Mouse (Mus musculus): ENCODE results near the gene Rbms3.

DNA sequence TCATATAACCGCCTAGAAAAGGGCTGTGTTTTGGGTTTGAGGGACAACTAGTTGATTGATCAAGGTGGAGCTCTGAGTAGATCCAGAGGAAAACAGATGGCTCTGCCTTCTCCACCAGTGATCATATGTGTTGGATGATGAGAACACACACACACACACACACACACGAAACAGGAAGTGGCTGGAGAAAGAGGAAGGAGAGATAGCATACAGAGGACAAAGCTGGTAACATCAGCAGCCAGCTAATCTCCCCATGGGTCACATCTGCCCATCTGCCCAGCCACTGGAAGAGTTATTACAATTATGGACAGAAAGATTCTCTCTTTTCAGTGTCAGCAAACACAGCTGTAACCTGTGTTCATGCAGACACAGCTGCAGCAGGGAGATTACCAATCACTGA is 816.3 kb downstream of the Rbms3 start:
- no peak for TF ChIP-seq CTCF (IDR thresholded peaks at IDR 0.05; ENCODE audit: insufficient read depth, low read depth, low read length)
- TF ChIP-seq POLR2A (IDR thresholded peaks at IDR 0.05; ENCODE audit: insufficient read depth, low read depth, low read length) = no peak
